Comparison of ENCODE assay signal across 1 mouse cellular context in the genomic region with DNA sequence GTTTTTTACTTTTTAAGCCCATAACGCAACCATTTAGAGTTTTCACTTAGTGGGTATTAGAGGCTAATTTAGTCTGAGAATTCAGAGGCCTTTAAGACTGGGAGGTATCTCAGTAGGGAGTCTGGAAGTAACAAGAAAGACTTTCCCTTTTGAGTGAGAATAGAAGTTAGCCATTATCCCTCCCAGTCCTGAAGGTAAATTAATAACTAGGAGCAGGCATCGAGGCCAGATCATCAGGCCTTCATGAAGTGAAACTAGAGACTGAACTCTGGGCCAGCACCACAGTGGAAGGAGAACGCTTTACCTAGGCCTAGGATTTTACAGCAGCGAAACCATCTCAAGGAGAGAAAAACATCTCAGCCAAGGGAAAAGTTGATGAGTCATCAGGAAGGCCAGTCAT.
TF ChIP-seq lines count a peak whose summit lies in the region.

No protein-coding gene starts in this region.

TF ChIP-seq in CH12.LX, 34 proteins besides CTCF, POLR2A, EP300 and RAD21:
- peak; percentile 26; the same call in 1 of the 2 replicates for TF ChIP-seq MAFK (IDR thresholded peaks at IDR 0.05; ENCODE audit: insufficient replicate concordance, low read length)
- TF ChIP-seq ZNF384 (IDR thresholded peaks at IDR 0.05; ENCODE audit: low read depth, low read length), result no peak
